8 mouse cellular contexts compared by ENCODE assay signal in the genomic region with DNA sequence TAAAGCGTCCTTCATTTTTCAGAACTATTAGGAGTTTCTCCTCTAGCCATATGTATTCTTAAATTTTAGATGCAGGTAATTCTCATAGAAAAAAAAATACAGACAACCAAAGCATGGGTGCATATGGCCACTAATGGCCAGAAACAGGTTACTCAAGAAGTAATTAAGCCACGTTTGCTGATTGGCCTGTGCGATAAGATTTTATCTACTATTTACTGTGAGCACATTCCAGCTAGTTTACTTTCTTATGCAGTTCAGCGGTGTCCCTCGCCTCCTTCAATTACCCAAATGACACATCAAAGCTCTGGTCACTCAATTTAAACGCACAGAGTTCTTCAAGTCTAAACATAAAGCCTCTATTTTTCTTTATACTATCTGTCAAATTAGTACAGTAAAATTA. TPM values are rescaled to one million over a fixed set of nuclear protein-coding genes. Genes with fewer than 3 reads are reported as not detected.
A peak's percentile ranks its signal among the peaks of the same experiment; 100 is the strongest.
DNase-seq lines count a peak whose midpoint lies in the region; ATAC-seq and TF ChIP-seq lines count a peak whose summit lies in the region.

No protein-coding gene starts in this region.

- H3K9ac ChIP-seq in embryonic facial prominence, embryonic 14.5 days (ENCODE audit: low read depth, low read length): peak overlapping the region; percentile 89; the same call in 1 of the 2 replicates
- peak overlapping the region; percentile 72; the same call in 1 of the 2 replicates for H3K9ac ChIP-seq in intestine, embryonic 16.5 days (ENCODE audit: low read depth, low read length)
- no peak overlapping the region for H3K9ac ChIP-seq in neural tube, embryonic 12.5 days

- H3K4me2 ChIP-seq in embryonic facial prominence, embryonic 14.5 days (ENCODE audit: low read depth, low read length): peak overlapping the region; percentile 87
- H3K4me2 ChIP-seq in intestine, embryonic 16.5 days (ENCODE audit: low read depth, low read length): peak overlapping the region; percentile 83
- peak overlapping the region; percentile 94 for H3K4me2 ChIP-seq in neural tube, embryonic 12.5 days (replicated peaks)

- H3K27me3 ChIP-seq in embryonic facial prominence, embryonic 14.5 days (replicated peaks; ENCODE audit: control insufficient read depth, insufficient read depth, low read length): no peaks in the 10 kb centered on the region
- no peaks in the 10 kb centered on the region for H3K27me3 ChIP-seq in intestine, embryonic 16.5 days (replicated peaks; ENCODE audit: control insufficient read depth, insufficient read depth, low read length)
- H3K27me3 ChIP-seq in neural tube, embryonic 12.5 days (replicated peaks): no peaks in the 10 kb centered on the region

- TF ChIP-seq CTCF in layer of hippocampus, adult 2 months (conservative IDR thresholded peaks at IDR 0.05): no peak

- H3K36me3 ChIP-seq in embryonic facial prominence, embryonic 14.5 days (ENCODE audit: control insufficient read depth, insufficient read depth, low read length): 0 out of 2 replicates have a peak, but pooled peaks cover 6% of the 10 kb centered on the region
- H3K36me3 ChIP-seq in intestine, embryonic 16.5 days (ENCODE audit: control insufficient read depth, insufficient read depth, low read length): no peaks in the 10 kb centered on the region
- H3K36me3 ChIP-seq in neural tube, embryonic 12.5 days: peaks cover 5% of the 10 kb centered on the region; the same call in 1 of the 2 replicates

- WGBS in embryonic facial prominence, embryonic 14.5 days: 38% methylated on average over 6 of the region's 6 CpGs
- 25% methylated on average over 6 of the region's 6 CpGs for WGBS in intestine, embryonic 16.5 days
- 34% methylated on average over 6 of the region's 6 CpGs for WGBS in neural tube, embryonic 12.5 days

- DNase-seq in layer of hippocampus, adult 2 months (ENCODE audit: low spot score in 2 of 2): no peak
- no peak for DNase-seq in layer of hippocampus, adult 11-12 months (ENCODE audit: low spot score)
- DNase-seq in embryonic facial prominence, embryonic 14.5 days (ENCODE audit: low spot score): no peak
- no peak for DNase-seq in T-cell, adult 2 months (ENCODE audit: low spot score)
- DNase-seq in cerebellum, postnatal 14 days: no peak

- ATAC-seq in embryonic facial prominence, embryonic 14.5 days (ENCODE audit: low read depth): no peak
- no peak for ATAC-seq in intestine, embryonic 16.5 days
- ATAC-seq in neural tube, embryonic 12.5 days (ENCODE audit: low FRiP score, low read depth): no peak
- no peak for ATAC-seq in frontal cortex, adult (ENCODE audit: low TSS enrichment)

- peak overlapping the region; percentile 87 for H3K4me3 ChIP-seq in layer of hippocampus, adult 2 months
- peak overlapping the region; percentile 78 for H3K4me3 ChIP-seq in embryonic facial prominence, embryonic 14.5 days (ENCODE audit: low read depth, low read length)
- peak overlapping the region; percentile 77 for H3K4me3 ChIP-seq in intestine, embryonic 16.5 days (ENCODE audit: low read length)
- H3K4me3 ChIP-seq in neural tube, embryonic 12.5 days: peak overlapping the region; percentile 70

- no peaks in the 10 kb centered on the region for H3K9me3 ChIP-seq in embryonic facial prominence, embryonic 14.5 days (ENCODE audit: control insufficient read depth, low read length)
- H3K9me3 ChIP-seq in intestine, embryonic 16.5 days (ENCODE audit: control insufficient read depth, low read length): no peaks in the 10 kb centered on the region
- no peaks in the 10 kb centered on the region for H3K9me3 ChIP-seq in neural tube, embryonic 12.5 days

- H3K4me1 ChIP-seq in embryonic facial prominence, embryonic 14.5 days (ENCODE audit: control insufficient read depth, insufficient read depth, low read length): peaks cover 9% of the 10 kb centered on the region; the same call in 1 of the 2 replicates
- H3K4me1 ChIP-seq in intestine, embryonic 16.5 days (ENCODE audit: control insufficient read depth, insufficient read depth, low read length): peaks cover 6% of the 10 kb centered on the region
- peaks cover 16% of the 10 kb centered on the region for H3K4me1 ChIP-seq in neural tube, embryonic 12.5 days

- peak overlapping the region; percentile 99 for H3K27ac ChIP-seq in layer of hippocampus, adult 2 months
- H3K27ac ChIP-seq in embryonic facial prominence, embryonic 14.5 days (replicated peaks; ENCODE audit: low read depth, low read length): no peak overlapping the region
- H3K27ac ChIP-seq in intestine, embryonic 16.5 days (ENCODE audit: low read length): no peak overlapping the region
- H3K27ac ChIP-seq in neural tube, embryonic 12.5 days: no peak overlapping the region

RNA-seq across cellular contexts. Expression of a gene that starts 1.0 kb away (rescaled TPM):
- total RNA-seq in layer of hippocampus, adult 2 months (2021): 10 to 100 TPM; 20.6 to 25.6 TPM
- 14.5 and 15.5 TPM in 2 replicates for polyA plus RNA-seq in embryonic facial prominence, embryonic 14.5 days (2014; fragmentation: Nextera tagmentation; extraction: Ambion mirVana)
- 8.6 and 9.1 TPM in 2 replicates for polyA plus RNA-seq in intestine, embryonic 16.5 days (2015; fragmentation: Nextera tagmentation; extraction: Ambion mirVana)
- polyA plus RNA-seq in neural tube, embryonic 12.5 days (2016; fragmentation: Nextera tagmentation; extraction: Ambion mirVana): 9.8 and 12.5 TPM in 2 replicates

RNA-seq across cellular contexts. Expression of a gene that starts 56.6 kb away (rescaled TPM):
- total RNA-seq in layer of hippocampus, adult 2 months (2021): 10 to 100 TPM; 35.8 to 37.8 TPM
- 7.8 and 8.2 TPM in 2 replicates for polyA plus RNA-seq in embryonic facial prominence, embryonic 14.5 days (2014; fragmentation: Nextera tagmentation; extraction: Ambion mirVana)
- 0.61 and 1.1 TPM in 2 replicates for polyA plus RNA-seq in intestine, embryonic 16.5 days (2015; fragmentation: Nextera tagmentation; extraction: Ambion mirVana)
- 9.1 and 14.1 TPM in 2 replicates for polyA plus RNA-seq in neural tube, embryonic 12.5 days (2016; fragmentation: Nextera tagmentation; extraction: Ambion mirVana)
